Mouse (Mus musculus) midbrain, embryonic 14.5 days (tissue): ENCODE results near the gene Olfr1113. TPM values are rescaled to one million over a fixed set of nuclear protein-coding genes. Genes with fewer than 3 reads are reported as not detected.
"Not testable (repeated sequence)": the region's sequence is repeated elsewhere in the genome, so short reads cannot be mapped to it uniquely, and the experiment has no call there.

Experiments
- ATAC-seq: fragments of 200-750 bp; cut with Nextera tagmentation; 2 replicates; pipeline ENCODE4 v1.8.0; 2017; ENCODE audit warnings: moderate number of reproducible peaks, moderate library complexity; ENCODE audit not compliant: low FRiP score, low TSS enrichment
- DNase-seq: peaks from one replicate; pipeline ENCODE4 v3.0.0-alpha.2; 2015
- H3K27ac ChIP-seq: fragments of 300-500 bp; sonication (generic); replicated peaks from 2 replicates; pipeline ENCODE4 v1.5.1; 2014; ENCODE audit warnings: mild to moderate bottlenecking, low read depth, low read length, moderate library complexity
- H3K27me3 ChIP-seq: fragments of 300-500 bp; sonication (generic); 2 replicates; pipeline ENCODE4 v1.6.1; 2014; ENCODE audit warnings: low read length, control low read depth, mixed read lengths; ENCODE audit not compliant: control insufficient read depth, insufficient read depth
- H3K36me3 ChIP-seq: fragments of 300-500 bp; sonication (generic); 2 replicates; pipeline ENCODE4 v1.6.1; 2014; ENCODE audit warnings: low read length, control low read depth; ENCODE audit not compliant: control insufficient read depth, insufficient read depth
- H3K4me1 ChIP-seq: fragments of 300-500 bp; sonication (generic); 2 replicates; pipeline ENCODE4 v1.6.1; 2014; ENCODE audit warnings: mild to moderate bottlenecking, antibody characterized with exemption, low read length, control low read depth; ENCODE audit not compliant: control insufficient read depth, insufficient read depth
- H3K4me2 ChIP-seq: fragments of 300-500 bp; sonication (generic); 2 replicates; pipeline ENCODE4 v1.6.1; 2014; ENCODE audit warnings: mild to moderate bottlenecking, low read length, moderate library complexity
- H3K4me3 ChIP-seq: fragments of 300-500 bp; sonication (generic); replicated peaks from 2 replicates; pipeline ENCODE4 v1.5.1; 2014; ENCODE audit warnings: low read depth, low read length
- H3K9ac ChIP-seq: fragments of 300-500 bp; sonication (generic); replicated peaks from 2 replicates; pipeline ENCODE4 v1.6.1; 2014; ENCODE audit warnings: mild to moderate bottlenecking, low read length, moderate library complexity
- H3K9me3 ChIP-seq: fragments of 300-500 bp; sonication (generic); 2 replicates; pipeline ENCODE4 v1.6.1; 2016; ENCODE audit warnings: low read length, control low read depth, mixed read lengths; ENCODE audit not compliant: control insufficient read depth
- WGBS: fragments of 180-500 bp; shearing (Covaris S2); extraction: QIAGEN DNeasy Blood & Tissue Kit; methylation state at CpG from one replicate; pipeline ENCODE4 v1.1.7; 2014; 5-methylcytosine and 5-hydroxymethylcytosine counted together
- microRNA-seq: library from miRNA; unstranded; fragments of <30 nt; microRNA quantifications from one replicate; pipeline ENCODE4, GENCODE M21; 2016
- polyA plus RNA-seq: library from polyadenylated mRNA; unstranded; fragments of >200 nt; fragmentation: Nextera tagmentation; extraction: Ambion mirVana; gene quantifications from 2 replicates; pipeline ENCODE4 v1.2.1, GENCODE M21; 2014

Gene Olfr1113
- not detected in 2 replicates for polyA plus RNA-seq

GRCm38 (mm10) chr2:87208670-87209069, at the start of gene Olfr1113:
Olfr1113 (plus strand) TSS chr2:87208970.
- H3K27ac ChIP-seq: no peak within 1 kb of the TSS
- ATAC-seq (no peak), DNase-seq (no peak)
- no peak within 1 kb of the TSS for H3K4me2 ChIP-seq
- no peak within 1 kb of the TSS for H3K4me3 ChIP-seq
- WGBS: 89% methylated on average over 2 of the region's 2 CpGs
- no peaks in the 10 kb centered on the region for H3K4me1 ChIP-seq
- no peaks in the 10 kb centered on the region for H3K9me3 ChIP-seq
- H3K36me3 ChIP-seq: no peaks in the 10 kb centered on the region
- no peaks in the 10 kb centered on the region for H3K27me3 ChIP-seq
- no peak within 1 kb of the TSS for H3K9ac ChIP-seq

- not testable (repeated sequence) for H3K4me2 ChIP-seq, H3K36me3 ChIP-seq, DNase-seq, H3K4me1 ChIP-seq, H3K9ac ChIP-seq, H3K4me3 ChIP-seq, H3K27ac ChIP-seq, H3K9me3 ChIP-seq, H3K27me3 ChIP-seq, ATAC-seq
- 77% methylated on average over 2 of the region's 2 CpGs for WGBS
Measured at GRCm38 (mm10) chr2:87167731-87168130, 41.0 kb upstream of the Olfr1113 start.

GRCm38 (mm10) chr2:87187498-87187897, 21.3 kb upstream of the Olfr1113 start, which contains the start of gene Olfr1112:
Olfr1112 (plus strand) TSS chr2:87187798.
- ATAC-seq: no peak
- Histone ChIP-seq H3K36me3 (no peaks in the 10 kb centered on the region), H3K4me2 (no peak within 1 kb of the TSS), H3K4me3 (no peak within 1 kb of the TSS), H3K9me3 (no peaks in the 10 kb centered on the region), H3K4me1 (no peaks in the 10 kb centered on the region), H3K9ac (no peak within 1 kb of the TSS), H3K27me3 (no peaks in the 10 kb centered on the region), H3K27ac (no peak within 1 kb of the TSS)
- DNase-seq: no peak
- 91% methylated on average over 1 of the region's 1 CpGs for WGBS

- H3K4me1 ChIP-seq: no peaks in the 10 kb centered on the region
- H3K9me3 ChIP-seq: no peaks in the 10 kb centered on the region
- no peak for ATAC-seq
- no peaks in the 10 kb centered on the region for H3K27me3 ChIP-seq
- WGBS: 82% methylated on average over 2 of the region's 2 CpGs
- H3K36me3 ChIP-seq: no peaks in the 10 kb centered on the region
- no peak for DNase-seq
- no peak within 1 kb of the TSS for H3K4me2 ChIP-seq
- H3K4me3 ChIP-seq: no peak within 1 kb of the TSS
- H3K9ac ChIP-seq: no peak within 1 kb of the TSS
- no peak within 1 kb of the TSS for H3K27ac ChIP-seq
Measured at GRCm38 (mm10) chr2:87247713-87248112, 38.9 kb downstream of the Olfr1113 start, which contains the start of gene Olfr1115. Olfr1115 (plus strand) TSS chr2:87248013.

Small RNAs within 50 kb of the gene (microRNA-seq; reads per million reads assigned to microRNA genes)
- not detected for gene Gm27438

Other genes with a start within 250 kb of the Olfr1113 start
- not detected in 2 replicates for gene Olfr1099, start 248.3 kb upstream of the Olfr1113 start, polyA plus RNA-seq
- not detected in 2 replicates for gene Olfr1100, start 229.0 kb upstream of the Olfr1113 start, polyA plus RNA-seq
- not detected in 2 replicates for gene Olfr1101, start 217.7 kb upstream of the Olfr1113 start, polyA plus RNA-seq
- gene Olfr1102, start 210.6 kb upstream of the Olfr1113 start, polyA plus RNA-seq: not detected in 2 replicates
- gene Olfr1104, start 181.9 kb upstream of the Olfr1113 start, polyA plus RNA-seq: not detected in 2 replicates
- not detected in 2 replicates for gene Olfr1105, start 172.4 kb upstream of the Olfr1113 start, polyA plus RNA-seq
- gene Olfr1106, start 156.7 kb upstream of the Olfr1113 start, polyA plus RNA-seq: not detected in 2 replicates
- not detected in 2 replicates for gene Olfr1107, start 133.2 kb upstream of the Olfr1113 start, polyA plus RNA-seq
- gene Olfr1109, start 113.0 kb upstream of the Olfr1113 start, polyA plus RNA-seq: not detected in 2 replicates
- gene Olfr259, start 94.4 kb upstream of the Olfr1113 start, polyA plus RNA-seq: not detected in 2 replicates
- not detected in 2 replicates for gene Olfr1110, start 68.7 kb upstream of the Olfr1113 start, polyA plus RNA-seq
- gene Olfr1111, start 56.3 kb upstream of the Olfr1113 start, polyA plus RNA-seq: not detected in 2 replicates
- gene Olfr1112, start 21.2 kb upstream of the Olfr1113 start, polyA plus RNA-seq: not detected in 2 replicates
- not detected in 2 replicates for gene Olfr1115, start 39.0 kb downstream of the Olfr1113 start, polyA plus RNA-seq
- gene Olfr1116, start 58.6 kb downstream of the Olfr1113 start, polyA plus RNA-seq: not detected in 2 replicates
- gene Olfr1118, start 98.6 kb downstream of the Olfr1113 start, polyA plus RNA-seq: not detected in 2 replicates
- gene Olfr1120, start 145.8 kb downstream of the Olfr1113 start, polyA plus RNA-seq: not detected in 2 replicates
- not detected in 2 replicates for gene Olfr1121, start 160.9 kb downstream of the Olfr1113 start, polyA plus RNA-seq
- gene Olfr1122, start 176.9 kb downstream of the Olfr1113 start, polyA plus RNA-seq: not detected in 2 replicates
- not detected in 2 replicates for gene Olfr1123, start 207.7 kb downstream of the Olfr1113 start, polyA plus RNA-seq
- not detected in 2 replicates for gene Olfr1124, start 221.3 kb downstream of the Olfr1113 start, polyA plus RNA-seq
- not detected in 2 replicates for gene Olfr1126, start 245.0 kb downstream of the Olfr1113 start, polyA plus RNA-seq